ENCODE assay signal across 14 mouse cellular contexts in genomic region chr4:106249028-106249782, GRCm38 (mm10).
A peak's percentile ranks its signal among the peaks of the same experiment; 100 is the strongest.
DNase-seq lines count a peak whose midpoint lies in the region; ATAC-seq and TF ChIP-seq lines count a peak whose summit lies in the region.
"Had no signal": no experiment of that assay in that cellular context is flagged by ENCODE, and none has a peak within 500 bp of the region (broad histone marks: within the 10 kb centered on the region; RNA-seq: fewer than 3 reads in every experiment).

No protein-coding gene starts in this region.

- no peak overlapping the region for H3K4me2 ChIP-seq in lung, embryonic 14.5 days
- no peak overlapping the region for H3K4me2 ChIP-seq in intestine, postnatal 0 days (replicated peaks; ENCODE audit: low read depth)
- H3K4me2 ChIP-seq: midbrain, embryonic 15.5 days; neural tube, embryonic 13.5 days had no signal

- no peak for ATAC-seq in lung, embryonic 14.5 days (ENCODE audit: insufficient read depth)
- peak; percentile 49; the same call in 1 of the 2 replicates for ATAC-seq in intestine, postnatal 0 days
- ATAC-seq: midbrain, embryonic 15.5 days had no signal

- no peak for TF ChIP-seq CTCF in lung, embryonic 14.5 days (IDR thresholded peaks at IDR 0.05; ENCODE audit: low read depth)
- no peak for TF ChIP-seq CTCF in bone marrow, adult 2 months (IDR thresholded peaks at IDR 0.05; ENCODE audit: control insufficient read depth, insufficient read depth, low read length)
- TF ChIP-seq CTCF in intestine, postnatal 0 days (IDR thresholded peaks at IDR 0.05; ENCODE audit: low read depth): peak; percentile 48
- peak; percentile 18; the same call in 1 of the 2 replicates for TF ChIP-seq CTCF in small intestine, adult 2 months (IDR thresholded peaks at IDR 0.05; ENCODE audit: extremely low read depth, insufficient read length, insufficient replicate concordance, low read depth, low read length)

- no peaks in the 10 kb centered on the region for H3K36me3 ChIP-seq in lung, embryonic 14.5 days (ENCODE audit: insufficient read depth)
- no peaks in the 10 kb centered on the region for H3K36me3 ChIP-seq in intestine, postnatal 0 days (ENCODE audit: control insufficient read depth, insufficient read depth)
- no peaks in the 10 kb centered on the region for H3K36me3 ChIP-seq in small intestine, adult 2 months (ENCODE audit: control insufficient read depth, insufficient read depth, low read length)
- H3K36me3 ChIP-seq: forebrain, embryonic 10.5 days; midbrain, embryonic 15.5 days; neural tube, embryonic 13.5 days had no signal

- H3K9ac ChIP-seq in lung, embryonic 14.5 days: no peak overlapping the region
- no peak overlapping the region for H3K9ac ChIP-seq in intestine, postnatal 0 days (ENCODE audit: low read depth, low read length)
- H3K9ac ChIP-seq: midbrain, embryonic 15.5 days; neural tube, embryonic 13.5 days had no signal

- H3K27ac ChIP-seq in lung, embryonic 14.5 days (ENCODE audit: low read depth): peak overlapping the region; percentile 21; the same call in 1 of the 2 replicates
- H3K27ac ChIP-seq in bone marrow, adult 2 months (ENCODE audit: control insufficient read depth, insufficient read depth, low read depth, low read length, poor library complexity): peak overlapping the region; percentile 24
- H3K27ac ChIP-seq in intestine, postnatal 0 days (ENCODE audit: low read depth, low read length): no peak overlapping the region
- H3K27ac ChIP-seq in small intestine, adult 2 months (ENCODE audit: insufficient read depth, low read depth, low read length): no peak overlapping the region
- H3K27ac ChIP-seq: forebrain, embryonic 10.5 days; midbrain, embryonic 15.5 days; neural tube, embryonic 13.5 days had no signal

- H3K4me3 ChIP-seq in lung, embryonic 14.5 days (ENCODE audit: low read depth, low read length): no peak overlapping the region
- H3K4me3 ChIP-seq in bone marrow, adult 2 months (replicated peaks; ENCODE audit: control insufficient read depth, low read depth, low read length): no peak overlapping the region
- no peak overlapping the region for H3K4me3 ChIP-seq in intestine, postnatal 0 days (ENCODE audit: low read depth, low read length)
- no peak overlapping the region for H3K4me3 ChIP-seq in small intestine, adult 2 months (ENCODE audit: low read depth, low read length)
- H3K4me3 ChIP-seq: forebrain, embryonic 10.5 days; midbrain, embryonic 15.5 days; neural tube, embryonic 13.5 days had no signal

- DNase-seq in lung, embryonic 14.5 days: no peak
- no peak for DNase-seq in lung, postnatal 25 days (ENCODE audit: low spot score)
- no peak for DNase-seq in thymus, postnatal 4 days
- DNase-seq in adrenal gland, adult (ENCODE audit: inconsistent age in 2 of 2, low spot score in 1 of 2): no peak
- no peak for DNase-seq in right cerebral cortex, postnatal 4 days
- DNase-seq: adrenal gland, adult 2 months; embryo, embryonic 11 days; gastrocnemius, postnatal 25 days had no signal

- WGBS in lung, embryonic 14.5 days: 47% methylated on average over 7 of the region's 7 CpGs
- WGBS in bone marrow, adult 2 months: 43% methylated on average over 7 of the region's 7 CpGs
- WGBS in intestine, postnatal 0 days: 42% methylated on average over 7 of the region's 7 CpGs
- whole genome bisulfite sequencing in small intestine, adult 2 months: 21% methylated on average over 7 of the region's 7 CpGs

- TF ChIP-seq POLR2A in bone marrow, adult 2 months (IDR thresholded peaks at IDR 0.05; ENCODE audit: borderline replicate concordance, control insufficient read depth, low read depth, low read length): no peak
- no peak for TF ChIP-seq POLR2A in small intestine, adult 2 months (IDR thresholded peaks at IDR 0.05; ENCODE audit: low read depth, low read length)

- H3K9me3 ChIP-seq in lung, embryonic 14.5 days (ENCODE audit: low read depth, low read length): no peaks in the 10 kb centered on the region
- no peaks in the 10 kb centered on the region for H3K9me3 ChIP-seq in intestine, postnatal 0 days (ENCODE audit: control insufficient read depth)
- H3K9me3 ChIP-seq: forebrain, embryonic 10.5 days; midbrain, embryonic 15.5 days; neural tube, embryonic 13.5 days had no signal

- H3K27me3 ChIP-seq in lung, embryonic 14.5 days (ENCODE audit: insufficient read depth, low read length): no peaks in the 10 kb centered on the region
- no peaks in the 10 kb centered on the region for H3K27me3 ChIP-seq in intestine, postnatal 0 days (replicated peaks; ENCODE audit: control insufficient read depth, insufficient read depth, low read length)
- no peaks in the 10 kb centered on the region for H3K27me3 ChIP-seq in small intestine, adult 2 months (ENCODE audit: control insufficient read depth, insufficient read depth, low read length)
- H3K27me3 ChIP-seq: midbrain, embryonic 15.5 days; neural tube, embryonic 13.5 days had no signal

- H3K4me1 ChIP-seq in lung, embryonic 14.5 days (ENCODE audit: insufficient read depth): no peaks in the 10 kb centered on the region
- peaks cover 3% of the 10 kb centered on the region for H3K4me1 ChIP-seq in bone marrow, adult 2 months (ENCODE audit: control insufficient read depth, insufficient read depth, low read length)
- H3K4me1 ChIP-seq in intestine, postnatal 0 days (replicated peaks; ENCODE audit: control insufficient read depth, insufficient read depth, low read length): no peaks in the 10 kb centered on the region
- peaks cover 4% of the 10 kb centered on the region; the same call in 1 of the 2 replicates for H3K4me1 ChIP-seq in small intestine, adult 2 months (ENCODE audit: control insufficient read depth, insufficient read depth, insufficient read length, low read length)
- H3K4me1 ChIP-seq: forebrain, embryonic 10.5 days; midbrain, embryonic 15.5 days; neural tube, embryonic 13.5 days had no signal

Comparison
In these comparisons a context has a peak if more than half of its experiments do, and no peak if none do; other contexts are left out.
1. H3K27ac ChIP-seq: peak in lung, embryonic 14.5 days (single experiment) and bone marrow, adult 2 months (single experiment); none in intestine, postnatal 0 days (single experiment) and small intestine, adult 2 months (single experiment).
2. CTCF ChIP-seq: peak in intestine, postnatal 0 days (single experiment) and small intestine, adult 2 months (single experiment); none in lung, embryonic 14.5 days (single experiment) and bone marrow, adult 2 months (single experiment).